Mouse (Mus musculus): Measurements from ENCODE around the gene Stoml1.

GRCm38 (mm10) chr9:58213865-58214264 is 39.1 kb upstream of the Stoml1 start:
- no peak for TF ChIP-seq CTCF (IDR thresholded peaks at IDR 0.05; ENCODE audit: low read depth, low read length)
- no peak for TF ChIP-seq POLR2A (IDR thresholded peaks at IDR 0.05; ENCODE audit: extremely low read depth, insufficient read depth, low read length)
